Mouse (Mus musculus) limb, embryonic 12.5 days (tissue): ENCODE data around the gene Gadl1. TPM values are rescaled to one million over a fixed set of nuclear protein-coding genes. Genes with fewer than 3 reads are reported as not detected.
"Not testable (repeated sequence)": the region's sequence is repeated elsewhere in the genome, so short reads cannot be mapped to it uniquely, and the experiment has no call there.

ENCODE experiments used
- ATAC-seq: fragments of 200-750 bp; cut with Nextera tagmentation; 2 replicates; pipeline ENCODE4 v1.8.0; 2017; ENCODE audit warnings: low read depth, moderate TSS enrichment; ENCODE audit not compliant: insufficient number of reproducible peaks, insufficient read depth, low FRiP score, low TSS enrichment
- H3K27ac ChIP-seq: fragments of 300-500 bp; sonication (generic); 2 replicates; pipeline ENCODE4 v1.5.1; 2016; ENCODE audit warnings: mild to moderate bottlenecking, moderate library complexity
- H3K27me3 ChIP-seq: fragments of 300-500 bp; sonication (generic); 2 replicates; pipeline ENCODE4 v1.6.1; 2016; ENCODE audit warnings: mild to moderate bottlenecking, moderate library complexity
- H3K36me3 ChIP-seq: fragments of 300-500 bp; sonication (generic); 2 replicates; pipeline ENCODE4 v1.6.1; 2016; ENCODE audit warnings: mild to moderate bottlenecking, moderate library complexity
- H3K4me1 ChIP-seq: fragments of 300-500 bp; sonication (generic); replicated peaks from 2 replicates; pipeline ENCODE4 v1.6.1; 2016
- H3K4me2 ChIP-seq: fragments of 300-500 bp; sonication (generic); 2 replicates; pipeline ENCODE4 v1.6.1; 2016; ENCODE audit warnings: mild to moderate bottlenecking, moderate library complexity
- H3K4me3 ChIP-seq: fragments of 300-500 bp; sonication (generic); replicated peaks from 2 replicates; pipeline ENCODE4 v1.5.1; 2016; ENCODE audit warnings: mild to moderate bottlenecking
- H3K9ac ChIP-seq: fragments of 300-500 bp; sonication (generic); replicated peaks from 2 replicates; pipeline ENCODE4 v1.6.1; 2016; ENCODE audit warnings: mild to moderate bottlenecking, moderate library complexity
- H3K9me3 ChIP-seq: fragments of 300-500 bp; sonication (generic); 2 replicates; pipeline ENCODE4 v1.6.1; 2016; ENCODE audit warnings: mild to moderate bottlenecking, moderate library complexity
- WGBS: fragments of 180-500 bp; shearing (Covaris S2); methylation state at CpG from one replicate; pipeline ENCODE4 v1.1.7; 2016; 5-methylcytosine and 5-hydroxymethylcytosine counted together
- polyA plus RNA-seq: library from polyadenylated mRNA; unstranded; fragments of >200 nt; fragmentation: Nextera tagmentation; extraction: Ambion mirVana; gene quantifications from 2 replicates; pipeline ENCODE4 v1.2.1, GENCODE M21; 2016

The Gadl1 gene
- polyA plus RNA-seq, 1 experiment from 2014 or later = 0.40 TPM

DNA sequence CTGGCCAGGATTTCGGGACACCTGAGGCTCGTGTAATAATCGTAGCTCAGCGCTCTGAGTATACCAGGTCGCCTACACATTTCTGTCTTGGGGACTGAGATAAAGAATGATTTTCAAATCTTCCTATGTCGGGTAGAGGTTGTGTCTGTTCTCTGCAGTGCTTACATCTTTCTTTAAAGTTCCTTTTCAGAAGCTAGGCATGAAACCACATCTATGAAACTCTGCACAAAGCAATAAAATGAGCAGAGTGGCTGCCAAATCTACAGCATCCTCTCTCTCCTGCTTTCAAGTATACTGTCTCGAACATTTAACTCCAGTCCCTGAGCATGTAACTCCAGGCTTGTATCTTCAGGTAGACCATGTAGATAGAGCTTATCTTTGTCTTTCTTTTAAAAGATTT is 109.3 kb downstream of the Gadl1 start:
- H3K4me1 ChIP-seq = peaks cover 12% of the 10 kb centered on the region
- no peaks in the 10 kb centered on the region for H3K9me3 ChIP-seq
- no peaks in the 10 kb centered on the region for H3K27me3 ChIP-seq
- H3K27ac ChIP-seq = no peak overlapping the region
- WGBS = 88% methylated on average over 7 of the region's 7 CpGs
- no peak overlapping the region for H3K4me3 ChIP-seq
- H3K9ac ChIP-seq = no peak overlapping the region
- H3K36me3 ChIP-seq = no peaks in the 10 kb centered on the region
- no peak for ATAC-seq
- H3K4me2 ChIP-seq = no peak overlapping the region

DNA sequence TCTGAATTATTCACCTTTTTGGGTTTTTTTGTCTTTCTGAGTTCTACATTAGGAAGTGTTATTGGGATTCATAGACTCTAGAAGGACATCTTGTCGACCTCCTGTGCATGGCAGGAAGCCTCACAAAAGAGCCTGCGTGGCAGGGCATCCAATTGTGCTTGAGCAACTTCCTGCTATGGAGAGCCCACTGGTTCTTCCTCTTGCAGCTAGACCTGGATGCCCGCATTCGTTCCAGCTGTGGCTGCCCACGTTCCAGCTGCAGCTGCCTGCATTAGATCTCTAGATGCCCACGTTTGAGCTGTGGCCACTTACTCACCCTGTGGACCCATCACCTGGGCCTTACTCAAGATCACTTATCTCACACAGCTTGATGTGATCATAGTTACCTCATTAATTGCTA is 116.1 kb downstream of the Gadl1 start:
- ATAC-seq = no peak
- H3K27ac ChIP-seq = no peak overlapping the region
- no peaks in the 10 kb centered on the region for H3K9me3 ChIP-seq
- H3K36me3 ChIP-seq = no peaks in the 10 kb centered on the region
- H3K4me2 ChIP-seq = no peak overlapping the region
- no peak overlapping the region for H3K9ac ChIP-seq
- H3K4me1 ChIP-seq = no peaks in the 10 kb centered on the region
- 86% methylated on average over 6 of the region's 6 CpGs for WGBS
- no peaks in the 10 kb centered on the region for H3K27me3 ChIP-seq
- H3K4me3 ChIP-seq = no peak overlapping the region

DNA sequence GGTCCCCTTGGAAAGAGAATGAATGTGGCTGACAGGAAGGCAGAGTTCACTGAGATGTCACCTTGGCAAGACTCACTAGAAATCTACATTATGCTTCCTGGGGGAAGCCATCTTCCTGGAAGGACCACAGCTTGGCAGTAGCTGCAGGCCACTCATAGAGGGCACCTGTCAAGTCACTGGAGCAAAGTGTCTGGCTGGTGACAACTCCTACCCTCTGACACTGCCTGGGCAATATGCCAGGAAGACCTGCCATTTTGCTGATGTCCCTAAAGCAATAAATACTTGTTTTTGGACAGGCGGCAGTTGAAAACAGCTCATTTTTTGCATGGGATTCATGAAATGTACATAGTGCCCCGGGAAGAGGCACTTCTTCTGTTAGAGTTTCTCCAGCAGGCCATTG is 119.8 kb downstream of the Gadl1 start:
- peaks cover 9% of the 10 kb centered on the region for H3K4me1 ChIP-seq
- H3K27me3 ChIP-seq = no peaks in the 10 kb centered on the region
- 95% methylated on average over 2 of the region's 2 CpGs for WGBS
- H3K9ac ChIP-seq = no peak overlapping the region
- H3K9me3 ChIP-seq = no peaks in the 10 kb centered on the region
- H3K4me3 ChIP-seq = no peak overlapping the region
- no peaks in the 10 kb centered on the region for H3K36me3 ChIP-seq
- H3K27ac ChIP-seq = no peak overlapping the region
- no peak for ATAC-seq
- H3K4me2 ChIP-seq = no peak overlapping the region

GRCm38 (mm10) chr9:116032711-116033110 is 123.5 kb downstream of the Gadl1 start:
- Histone ChIP-seq H3K4me3 (no peak overlapping the region), H3K4me1 (peaks cover 9% of the 10 kb centered on the region), H3K27ac (no peak overlapping the region), H3K27me3 (no peaks in the 10 kb centered on the region), H3K9ac (no peak overlapping the region), H3K4me2 (no peak overlapping the region), H3K9me3 (no peaks in the 10 kb centered on the region), H3K36me3 (no peaks in the 10 kb centered on the region)
- 40% methylated on average over 5 of the region's 5 CpGs for WGBS
- ATAC-seq = no peak

GRCm38 (mm10) chr9:116038275-116038674 is 129.0 kb downstream of the Gadl1 start:
- Histone ChIP-seq H3K36me3 (no peaks in the 10 kb centered on the region), H3K4me3 (no peak overlapping the region), H3K9ac (no peak overlapping the region), H3K4me1 (no peaks in the 10 kb centered on the region), H3K9me3 (no peaks in the 10 kb centered on the region), H3K27ac (no peak overlapping the region), H3K4me2 (no peak overlapping the region), H3K27me3 (no peaks in the 10 kb centered on the region)
- 85% methylated on average over 6 of the region's 6 CpGs for WGBS
- ATAC-seq = no peak

DNA sequence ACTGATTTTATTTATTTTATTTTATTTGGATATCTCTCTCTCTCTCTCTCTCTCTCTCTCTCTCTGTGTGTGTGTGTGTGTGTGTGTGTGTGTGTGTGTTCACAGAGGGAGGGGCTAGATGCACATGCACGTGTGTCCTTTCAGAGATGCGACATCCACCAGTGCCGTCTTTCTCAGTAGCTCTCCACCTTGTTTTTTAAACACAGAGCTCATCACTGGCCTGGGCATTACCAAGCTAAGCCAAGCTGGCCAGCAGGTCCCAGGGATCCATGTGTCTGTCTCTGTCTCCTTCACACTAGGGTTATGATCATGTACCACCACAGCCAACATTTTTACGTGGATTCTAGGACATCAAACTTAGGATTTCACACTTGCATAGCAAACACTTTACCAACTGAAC is 130.7 kb downstream of the Gadl1 start:
- Histone ChIP-seq H3K36me3 (no peaks in the 10 kb centered on the region), H3K9me3 (no peaks in the 10 kb centered on the region), H3K4me1 (no peaks in the 10 kb centered on the region), H3K4me2 (no peak overlapping the region), H3K27ac (no peak overlapping the region), H3K27me3 (no peaks in the 10 kb centered on the region), H3K9ac (no peak overlapping the region), H3K4me3 (no peak overlapping the region)
- 92% methylated on average over 4 of the region's 4 CpGs for WGBS
- ATAC-seq = no peak

DNA sequence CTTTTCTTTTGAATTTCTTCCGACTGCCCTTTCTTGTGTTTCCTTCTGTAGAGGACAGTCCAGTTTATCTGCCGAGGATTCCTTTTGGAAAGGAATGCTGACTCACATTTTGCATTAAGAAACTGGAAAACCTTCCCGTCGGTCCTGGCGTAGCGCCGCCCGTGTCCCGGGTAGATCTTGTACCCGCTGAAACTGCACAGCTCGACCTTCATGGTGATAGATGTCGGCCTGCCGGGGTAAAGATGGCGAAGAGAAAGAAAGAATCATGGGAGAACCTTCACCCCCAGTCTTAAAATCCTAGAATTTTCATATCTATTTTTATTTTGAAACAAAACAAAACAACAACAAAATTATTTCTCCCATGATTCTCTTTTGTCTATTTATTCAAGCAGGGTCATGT is 131.6 kb downstream of the Gadl1 start:
- not testable (repeated sequence) for H3K27me3 ChIP-seq, H3K9me3 ChIP-seq, H3K9ac ChIP-seq, H3K36me3 ChIP-seq, H3K4me2 ChIP-seq, H3K4me1 ChIP-seq, ATAC-seq, H3K4me3 ChIP-seq, H3K27ac ChIP-seq
- 94% methylated on average over 14 of the region's 14 CpGs for WGBS

GRCm38 (mm10) chr9:116041369-116041768 is 132.1 kb downstream of the Gadl1 start:
- H3K4me3 ChIP-seq = no peak overlapping the region
- no peak for ATAC-seq
- WGBS = 74% methylated on average over 4 of the region's 4 CpGs
- no peak overlapping the region for H3K9ac ChIP-seq
- H3K27ac ChIP-seq = no peak overlapping the region
- H3K9me3 ChIP-seq = no peaks in the 10 kb centered on the region
- H3K36me3 ChIP-seq = no peaks in the 10 kb centered on the region
- no peaks in the 10 kb centered on the region for H3K4me1 ChIP-seq
- H3K27me3 ChIP-seq = no peaks in the 10 kb centered on the region
- H3K4me2 ChIP-seq = no peak overlapping the region

- Histone ChIP-seq H3K36me3 (no peaks in the 10 kb centered on the region), H3K4me3 (no peak overlapping the region), H3K27me3 (no peaks in the 10 kb centered on the region), H3K9me3 (no peaks in the 10 kb centered on the region), H3K4me1 (no peaks in the 10 kb centered on the region), H3K9ac (no peak overlapping the region), H3K4me2 (no peak overlapping the region), H3K27ac (no peak overlapping the region)
- WGBS = 15% methylated on average over 3 of the region's 3 CpGs
- no peak for ATAC-seq
Observed at GRCm38 (mm10) chr9:116041787-116042186, 132.5 kb downstream of the Gadl1 start.

- Histone ChIP-seq H3K27ac (no peak overlapping the region), H3K4me1 (no peaks in the 10 kb centered on the region), H3K9me3 (no peaks in the 10 kb centered on the region), H3K36me3 (no peaks in the 10 kb centered on the region), H3K4me3 (no peak overlapping the region), H3K9ac (no peak overlapping the region), H3K27me3 (no peaks in the 10 kb centered on the region), H3K4me2 (no peak overlapping the region)
- whole genome bisulfite sequencing = 84% methylated on average over 1 of the region's 1 CpGs
- no peak for ATAC-seq
Observed at GRCm38 (mm10) chr9:116049985-116050384, 140.7 kb downstream of the Gadl1 start.

DNA sequence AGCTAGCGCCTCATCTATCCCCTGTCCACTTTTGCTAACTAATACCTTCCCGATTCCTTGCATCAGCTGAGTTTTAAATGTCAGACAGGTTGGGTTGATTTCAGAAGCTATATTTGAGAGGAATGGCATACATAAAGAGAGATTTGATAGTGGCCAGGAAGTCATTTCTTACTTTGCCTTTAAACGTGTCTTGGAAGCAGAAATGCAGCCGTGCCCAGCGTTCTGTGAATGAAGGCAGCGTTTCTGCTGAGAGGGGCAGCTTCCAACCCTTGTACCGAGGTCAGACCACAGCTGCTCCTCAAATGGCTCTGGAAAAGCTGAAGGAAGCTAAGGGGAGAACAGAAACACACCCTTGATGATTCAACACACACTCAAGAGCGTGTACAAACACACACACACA is 144.7 kb downstream of the Gadl1 start:
- H3K4me1 ChIP-seq = no peaks in the 10 kb centered on the region
- no peak overlapping the region for H3K4me2 ChIP-seq
- H3K9me3 ChIP-seq = peaks cover 4% of the 10 kb centered on the region; the same call in 1 of the 2 replicates
- H3K36me3 ChIP-seq = no peaks in the 10 kb centered on the region
- no peak overlapping the region for H3K27ac ChIP-seq
- H3K4me3 ChIP-seq = no peak overlapping the region
- H3K27me3 ChIP-seq = no peaks in the 10 kb centered on the region
- ATAC-seq = no peak
- WGBS = 68% methylated on average over 8 of the region's 8 CpGs
- no peak overlapping the region for H3K9ac ChIP-seq

- WGBS = 90% methylated on average over 4 of the region's 4 CpGs
- Histone ChIP-seq H3K27ac (no peak overlapping the region), H3K9me3 (peaks cover 4% of the 10 kb centered on the region; the same call in 1 of the 2 replicates)
Observed at GRCm38 (mm10) chr9:116058475-116058874, 149.2 kb downstream of the Gadl1 start.

More at GRCm38 (mm10) chr9:116058475-116058874, 149.2 kb downstream of the Gadl1 start:
- no peak overlapping the region for H3K9ac ChIP-seq
- no peaks in the 10 kb centered on the region for H3K27me3 ChIP-seq
- no peak overlapping the region for H3K4me3 ChIP-seq
- H3K36me3 ChIP-seq = no peaks in the 10 kb centered on the region
- H3K4me1 ChIP-seq = no peaks in the 10 kb centered on the region
- no peak for ATAC-seq
- no peak overlapping the region for H3K4me2 ChIP-seq
